Mouse (Mus musculus) embryo, embryonic 10 days (tissue): ENCODE results near the gene Fignl1.

Experiments
- DNase-seq: peaks from one replicate; pipeline ENCODE4 v3.0.0-alpha.2; 2015; ENCODE audit warnings: low spot score

Fignl1 gene

DNA sequence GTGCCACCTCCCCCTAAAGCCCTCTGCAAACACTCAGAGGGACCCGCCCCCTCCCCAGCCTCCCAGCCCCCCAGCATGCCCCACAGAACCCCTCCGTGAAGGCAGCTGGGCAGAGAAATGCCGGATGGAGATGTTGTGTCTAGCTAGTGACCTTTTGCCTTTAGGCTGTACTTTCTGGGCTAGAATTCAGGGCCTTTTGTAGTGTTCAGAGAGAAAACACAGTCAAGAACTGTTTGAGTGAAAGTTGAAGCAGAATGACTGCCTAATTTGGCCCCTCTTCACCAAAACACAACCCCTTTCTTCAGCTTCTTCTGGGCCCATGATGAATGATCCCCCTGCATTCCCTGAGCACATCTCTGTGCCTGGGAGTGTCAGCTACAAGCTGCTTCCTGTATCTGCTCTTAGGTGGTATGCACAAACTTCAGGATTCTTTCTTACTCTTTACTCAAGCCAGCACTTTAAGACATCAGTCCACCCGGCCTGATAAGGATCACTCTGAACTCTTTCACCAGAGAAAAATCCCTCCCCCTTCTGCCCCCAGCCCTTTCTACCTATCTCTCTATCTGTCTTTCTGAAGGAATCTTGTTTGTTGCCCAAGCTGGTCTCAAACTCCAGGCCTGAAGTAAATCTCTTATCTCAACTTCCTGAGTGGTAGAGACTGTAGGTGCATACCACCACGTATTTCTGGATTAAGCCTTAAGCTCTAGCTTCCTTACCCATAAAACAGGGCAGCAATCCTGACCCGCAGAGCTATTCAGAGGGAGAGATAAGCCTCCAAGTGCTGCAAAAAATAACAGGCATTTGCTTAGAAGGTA, 23.4 kb upstream of the Fignl1 start:
- DNase-seq: peak; percentile 82

DNA sequence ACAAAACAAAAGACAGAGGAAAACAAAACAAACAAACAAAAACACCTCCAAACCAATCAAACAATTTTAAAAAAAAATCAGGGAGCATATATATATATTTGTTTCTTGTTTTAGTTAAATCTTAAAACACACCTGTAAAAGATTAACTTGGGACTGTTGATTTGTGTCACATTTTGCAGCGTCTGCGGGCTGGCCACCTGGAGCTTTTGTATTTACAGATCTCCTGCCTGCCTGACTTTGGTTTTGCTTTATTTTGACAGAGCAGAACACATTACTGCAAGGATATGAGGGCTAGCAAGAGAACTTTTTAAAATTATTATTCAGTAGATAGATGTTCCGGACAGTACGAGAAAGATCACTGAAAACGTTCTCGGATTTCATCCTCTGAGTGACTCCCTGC, 22.8 kb upstream of the Fignl1 start:
- no peak for DNase-seq

DNA sequence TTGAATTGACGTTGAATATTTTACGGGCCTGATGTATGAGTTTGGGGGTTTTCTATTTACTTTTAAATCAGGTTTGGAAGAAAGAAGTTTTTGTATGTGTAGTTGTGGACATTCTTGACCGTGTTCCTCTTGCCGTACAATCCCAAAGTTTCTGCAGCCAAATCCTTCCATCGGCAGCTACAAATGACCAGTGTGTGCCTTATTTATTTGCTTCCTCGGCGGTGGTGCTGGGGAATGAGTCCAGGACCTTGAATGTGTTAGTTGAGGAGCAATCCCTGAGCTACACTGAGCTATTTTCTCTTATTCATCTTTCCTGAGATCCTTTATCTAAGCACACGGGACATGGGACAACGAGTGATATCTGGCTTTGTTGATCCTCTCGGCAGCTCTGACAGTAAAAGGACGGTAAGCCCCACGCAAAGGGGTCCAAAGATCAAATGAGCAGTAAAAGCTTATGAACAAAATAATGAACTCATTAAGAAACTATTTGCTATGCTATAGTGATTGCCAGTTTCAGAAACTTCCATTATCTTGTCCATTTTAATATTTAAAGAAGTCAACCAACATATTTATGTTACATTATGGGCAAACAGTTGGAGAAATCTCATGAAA, 22.2 kb upstream of the Fignl1 start:
- no peak for DNase-seq

DNA sequence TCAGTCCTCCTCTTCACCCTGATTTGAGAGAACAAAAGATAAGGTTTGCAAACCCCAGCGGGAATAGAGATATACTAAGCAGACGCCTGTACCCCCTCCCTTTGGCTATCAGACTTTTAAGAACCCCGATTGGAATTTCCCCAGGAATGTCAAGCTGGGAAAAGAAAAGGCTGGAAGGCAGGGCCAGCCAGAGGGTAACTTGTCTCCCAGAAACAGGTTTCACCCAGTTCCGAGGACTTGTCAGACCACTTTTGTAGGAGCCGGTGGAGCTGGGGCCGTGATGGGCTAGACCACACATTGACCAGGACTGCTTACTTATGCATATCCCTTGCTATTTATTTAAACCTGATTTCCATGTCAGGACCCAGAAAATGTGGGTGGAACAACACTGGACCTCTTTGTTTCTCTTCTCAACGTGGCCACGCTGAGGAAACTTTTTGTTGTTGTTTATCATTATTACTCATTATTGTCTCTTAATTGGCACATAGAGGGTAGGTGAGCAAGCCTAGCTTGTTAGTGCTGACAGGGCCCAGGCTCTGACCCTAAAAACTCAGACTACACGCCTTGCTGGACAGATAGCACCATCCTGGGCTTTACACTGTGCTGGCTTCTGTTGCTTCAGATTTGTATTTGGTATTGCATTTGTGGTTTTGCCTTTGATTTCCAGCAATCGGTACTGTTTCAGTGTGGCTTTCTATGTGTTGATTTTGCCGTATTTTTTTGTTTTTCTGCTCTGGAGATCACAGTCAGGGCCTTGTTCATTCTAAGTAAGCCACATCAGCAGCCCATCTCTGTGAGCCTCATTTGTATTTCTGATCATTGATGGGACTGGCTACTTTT, 20.6 kb upstream of the Fignl1 start:
- DNase-seq: peak; percentile 76

DNA sequence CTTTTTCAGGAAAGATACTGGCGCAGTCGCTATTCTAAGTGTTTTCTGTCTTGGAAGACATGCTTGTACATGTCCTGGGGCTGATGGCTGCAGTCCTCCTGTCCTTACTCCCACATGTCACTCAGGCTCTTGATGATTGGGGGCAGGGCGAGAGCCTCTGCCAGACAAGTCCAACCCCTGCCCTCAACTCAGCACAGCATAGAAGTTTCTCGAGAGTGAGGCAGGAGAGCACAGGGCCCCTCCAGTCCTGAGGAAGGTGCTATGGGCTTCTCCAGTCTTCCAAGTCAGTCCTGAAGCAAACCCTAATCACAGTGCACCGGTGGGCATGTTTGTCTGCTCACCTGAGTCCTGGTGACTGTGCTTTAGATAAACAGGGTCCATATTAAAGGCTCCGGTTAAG, 20.0 kb upstream of the Fignl1 start:
- peak; percentile 67 for DNase-seq

DNA sequence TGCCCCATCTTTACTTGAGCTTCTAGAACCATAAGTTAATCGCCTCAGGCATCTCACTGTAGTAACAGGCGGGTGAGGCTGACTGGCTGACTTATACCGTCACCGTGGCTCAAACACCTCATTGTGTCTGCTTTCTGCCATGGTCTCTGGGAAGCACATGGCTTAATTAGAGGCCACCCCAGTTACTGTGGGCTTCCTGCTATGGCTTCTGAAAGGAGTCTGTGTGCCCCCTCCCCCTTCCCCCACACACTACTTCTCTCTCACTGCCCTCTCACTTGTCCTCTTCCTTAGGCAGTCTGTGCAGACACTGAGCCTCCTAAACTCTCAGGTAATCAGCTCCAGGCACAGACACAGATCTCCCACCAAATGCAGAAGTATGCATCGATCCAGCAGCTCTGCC, 19.5 kb upstream of the Fignl1 start:
- DNase-seq: peak; percentile 69

DNA sequence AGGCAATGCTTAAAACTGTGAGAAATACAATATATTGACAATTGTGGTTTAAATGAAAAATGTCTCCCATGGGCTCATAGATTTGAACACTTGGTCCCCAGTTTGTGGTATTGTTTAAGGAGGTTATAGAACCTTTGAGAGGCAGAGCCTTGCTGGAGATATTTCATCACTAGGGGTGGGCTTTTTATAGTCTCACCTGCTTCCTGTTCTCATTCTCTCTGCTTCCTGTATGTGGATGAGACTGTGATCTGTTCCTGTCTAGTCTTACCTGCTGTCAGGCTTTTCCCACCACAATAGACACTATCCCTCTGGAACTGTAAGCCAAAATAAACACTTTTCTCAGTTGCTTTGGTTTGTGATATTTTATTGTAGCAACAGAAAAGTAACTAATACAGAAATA, 17.7 kb upstream of the Fignl1 start:
- no peak for DNase-seq

DNA sequence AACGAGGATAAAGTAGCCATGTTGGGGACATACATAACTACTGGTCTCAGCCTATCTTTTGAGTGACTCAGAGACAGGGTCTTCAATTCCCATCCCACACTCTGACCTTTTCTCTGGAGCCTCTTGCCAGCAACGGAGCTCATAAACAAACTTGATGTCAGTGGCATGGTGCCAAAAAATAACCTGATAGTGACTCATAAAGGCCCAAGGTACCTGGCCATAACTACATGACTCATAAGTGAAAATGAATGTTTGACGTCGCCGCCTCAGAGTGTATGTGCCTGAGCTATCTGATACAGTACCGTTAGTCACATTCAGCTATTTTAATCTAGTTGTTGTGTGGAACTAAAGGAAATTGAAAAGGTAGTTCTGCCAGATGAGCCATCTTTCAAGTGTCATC, 16.9 kb upstream of the Fignl1 start:
- no peak for DNase-seq

DNA sequence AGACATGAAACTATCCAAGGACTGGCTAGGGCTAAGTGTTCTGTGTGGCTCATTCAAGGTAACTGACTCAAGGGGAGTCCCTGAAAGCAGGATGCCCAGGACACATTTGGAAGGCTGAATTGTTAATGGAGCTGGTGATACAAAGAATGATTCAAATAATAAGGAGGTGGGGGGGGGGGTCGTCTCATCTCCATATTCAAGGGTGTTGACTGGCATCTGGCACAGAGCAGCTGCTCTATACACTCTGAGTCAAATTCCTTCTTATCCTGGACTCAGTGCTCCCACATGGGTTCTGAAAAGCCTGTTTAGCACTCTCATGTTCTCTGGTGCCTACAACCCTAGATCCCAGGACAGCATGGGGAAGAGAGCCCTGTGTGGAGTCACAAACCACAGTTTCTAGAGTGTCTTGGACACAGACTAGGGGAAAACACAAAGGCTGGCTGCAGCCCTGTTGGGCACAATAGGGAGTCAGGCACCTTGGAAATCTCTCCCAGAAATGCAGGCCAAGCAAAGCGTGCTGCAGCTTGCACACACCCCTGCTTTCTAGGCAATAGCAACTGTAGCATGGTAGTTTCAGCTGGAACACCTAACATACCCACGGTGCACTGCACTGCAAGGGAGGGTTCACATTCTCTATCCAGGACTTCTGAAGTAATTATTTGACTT, 16.3 kb upstream of the Fignl1 start:
- DNase-seq: no peak

DNA sequence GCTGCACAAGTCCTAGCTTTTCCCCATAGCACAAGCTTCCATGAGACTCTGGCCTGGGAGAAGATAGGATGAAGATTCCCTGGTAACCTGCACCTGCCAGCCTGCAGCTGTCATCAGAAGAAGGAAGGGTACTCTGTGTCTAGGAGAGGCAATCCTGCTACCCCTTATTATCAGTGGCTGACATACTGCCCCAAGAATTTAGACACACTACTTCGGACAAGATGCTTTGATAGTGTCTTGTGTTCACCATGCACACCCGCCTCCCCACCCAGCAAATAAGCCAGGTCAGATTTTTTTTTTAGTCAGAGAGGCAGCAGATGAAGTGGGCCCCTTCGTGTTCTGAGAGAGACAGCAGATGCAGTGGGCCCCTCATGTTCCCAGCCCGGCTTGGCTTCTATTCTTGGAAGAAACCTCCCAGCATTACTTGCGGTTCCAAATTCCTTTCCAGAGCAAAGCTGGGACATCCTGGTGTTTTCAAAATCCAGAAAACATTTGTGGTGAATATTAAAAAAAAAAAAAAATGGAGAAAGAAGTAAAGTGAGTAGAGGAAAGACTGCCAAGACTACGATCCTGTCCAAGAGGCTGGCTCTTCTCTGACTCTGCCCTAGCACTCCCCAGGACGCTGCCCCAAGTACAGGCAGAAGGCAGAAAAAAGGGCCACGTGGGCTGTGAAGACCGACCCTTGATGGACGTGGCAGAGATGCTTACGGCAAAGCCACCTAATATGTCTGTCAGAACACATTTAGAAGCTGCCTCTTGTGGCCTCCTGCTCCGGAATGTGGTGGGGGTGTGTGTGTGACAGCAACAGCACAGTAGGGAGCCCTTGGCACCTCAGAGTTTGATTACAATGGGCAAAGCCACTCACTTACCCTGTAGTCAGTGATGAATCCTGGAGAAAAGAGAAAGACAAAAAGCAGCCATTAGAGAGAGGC, 15.5 kb upstream of the Fignl1 start:
- DNase-seq: peak; percentile 63

DNA sequence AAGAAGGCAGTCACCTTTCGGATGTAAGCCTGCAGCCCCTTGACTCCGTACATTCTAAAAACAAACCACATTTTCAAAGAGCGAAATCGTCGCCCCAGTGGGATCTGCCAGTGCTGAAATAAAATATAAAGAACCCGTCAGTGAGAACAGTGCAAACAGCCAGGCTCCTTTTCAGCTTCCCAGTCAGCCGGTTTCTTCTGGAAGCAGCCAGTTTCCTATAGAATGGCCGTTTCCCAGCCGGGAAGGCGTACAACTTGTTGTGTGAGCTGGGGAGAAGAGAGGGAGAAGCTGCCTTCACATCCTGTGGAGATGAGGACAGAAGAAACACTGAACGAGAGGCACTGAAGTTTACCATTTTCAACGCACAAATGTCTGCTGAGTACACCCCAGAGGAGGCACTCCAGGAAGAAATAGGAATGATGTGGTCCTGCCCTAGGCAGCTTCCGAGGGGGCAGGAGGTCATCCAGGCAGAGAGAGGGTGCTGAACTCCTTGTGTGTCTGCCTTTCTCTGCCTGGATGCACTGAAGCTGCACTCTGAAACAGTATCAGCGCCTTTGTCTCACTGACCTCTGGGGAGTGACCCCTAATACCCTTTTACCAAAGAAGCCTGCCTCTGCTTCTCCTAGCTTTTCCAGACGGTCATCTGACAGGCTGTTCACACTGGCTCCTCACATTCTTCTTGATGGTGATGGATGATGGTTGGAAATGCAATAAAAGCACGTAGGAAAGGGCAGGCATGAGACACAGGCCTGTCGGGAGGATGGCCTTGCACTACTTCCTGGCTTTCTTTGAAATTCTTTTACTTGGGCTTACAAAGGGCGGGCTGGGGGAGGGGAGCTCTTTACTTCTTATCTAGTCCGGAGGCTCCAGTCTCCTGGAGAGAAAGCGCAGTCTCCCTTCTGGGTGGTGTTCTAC, 13.7 kb upstream of the Fignl1 start:
- peak; percentile 94 for DNase-seq

DNA sequence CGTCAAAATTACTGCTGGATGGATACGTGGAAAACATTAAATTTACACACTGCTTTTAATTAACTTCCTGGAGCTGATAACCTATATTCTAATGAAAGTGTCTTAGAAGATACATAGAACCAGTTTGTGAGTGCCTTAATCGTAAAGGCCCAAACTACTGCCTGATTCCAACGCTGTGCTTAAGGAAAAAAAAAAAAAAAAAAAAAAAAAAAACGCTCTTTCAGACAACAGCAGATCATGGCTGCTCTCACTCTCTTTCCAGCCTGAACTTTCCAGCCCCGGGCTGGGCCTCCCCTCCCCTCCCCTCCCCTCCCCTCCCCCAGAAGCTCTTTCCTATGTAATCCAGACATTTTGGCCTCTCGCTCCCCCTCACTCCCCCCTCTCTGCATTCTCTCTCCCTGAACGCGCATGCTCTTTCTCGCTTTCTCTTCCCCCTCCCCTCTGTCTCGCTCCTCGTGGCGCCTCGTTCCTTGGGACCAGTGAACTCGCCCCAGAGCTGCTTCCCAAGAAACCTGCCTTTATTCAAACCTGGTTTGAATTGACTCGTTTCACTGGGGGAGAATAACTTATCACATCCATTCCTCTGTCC, 12.7 kb upstream of the Fignl1 start:
- DNase-seq: peak; percentile 95

DNA sequence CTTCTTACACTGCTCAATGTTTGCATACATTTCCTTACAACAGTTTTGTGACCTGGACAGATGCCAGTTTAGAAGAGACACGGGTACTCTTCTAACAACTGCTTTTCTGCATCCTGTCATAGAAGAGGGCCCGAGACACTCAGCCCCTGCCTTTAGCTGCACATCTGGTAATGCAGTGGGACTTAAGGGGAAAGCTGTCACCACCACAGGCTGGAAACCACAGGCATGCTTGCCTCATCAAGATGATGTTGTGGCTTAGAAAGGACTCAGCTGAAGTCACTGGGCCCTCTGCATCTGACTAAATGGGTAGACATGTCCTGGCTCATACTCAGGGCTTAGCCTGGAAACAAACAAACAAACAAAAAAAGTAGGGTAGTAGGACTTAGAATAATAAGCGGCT, 12.0 kb upstream of the Fignl1 start:
- peak; percentile 41 for DNase-seq

DNA sequence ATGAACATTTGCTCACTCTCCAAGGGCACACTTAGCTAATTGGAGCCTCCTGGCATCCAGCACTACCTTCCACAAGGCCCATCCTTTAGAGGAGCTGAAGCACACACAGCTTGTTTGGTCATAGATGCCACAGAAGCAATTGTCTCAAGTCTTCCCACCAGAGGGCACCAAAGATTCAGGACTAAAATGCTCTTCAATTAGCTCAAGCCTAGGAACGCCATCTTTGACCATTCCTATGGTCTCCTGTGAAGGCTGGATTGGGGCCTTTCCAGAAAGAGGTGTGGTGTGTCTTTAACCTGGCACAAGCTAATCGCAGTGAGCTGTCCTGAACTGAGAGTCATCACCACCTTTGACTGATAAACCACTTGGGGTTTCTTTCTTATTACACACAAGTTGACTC, 11.5 kb upstream of the Fignl1 start:
- peak; percentile 97 for DNase-seq

DNA sequence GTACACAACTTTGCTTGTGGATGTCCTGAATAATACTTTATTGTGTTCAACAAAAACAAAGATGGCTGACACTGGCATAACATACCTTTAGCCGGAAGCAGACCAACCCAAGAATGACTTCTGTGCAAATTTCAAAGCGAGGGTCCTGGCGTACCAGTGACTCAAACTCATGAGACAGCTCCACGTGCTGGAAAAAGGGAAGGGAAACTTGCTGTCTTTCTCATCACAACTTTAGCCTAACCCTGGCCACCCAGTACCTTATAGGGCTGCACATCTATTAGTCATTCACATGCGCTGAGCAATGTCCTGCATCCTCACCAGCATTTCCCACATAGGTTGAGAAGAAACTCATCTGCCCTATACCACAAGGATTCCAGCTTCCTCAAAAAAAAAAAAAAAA, 10.4 kb upstream of the Fignl1 start:
- DNase-seq: no peak

DNA sequence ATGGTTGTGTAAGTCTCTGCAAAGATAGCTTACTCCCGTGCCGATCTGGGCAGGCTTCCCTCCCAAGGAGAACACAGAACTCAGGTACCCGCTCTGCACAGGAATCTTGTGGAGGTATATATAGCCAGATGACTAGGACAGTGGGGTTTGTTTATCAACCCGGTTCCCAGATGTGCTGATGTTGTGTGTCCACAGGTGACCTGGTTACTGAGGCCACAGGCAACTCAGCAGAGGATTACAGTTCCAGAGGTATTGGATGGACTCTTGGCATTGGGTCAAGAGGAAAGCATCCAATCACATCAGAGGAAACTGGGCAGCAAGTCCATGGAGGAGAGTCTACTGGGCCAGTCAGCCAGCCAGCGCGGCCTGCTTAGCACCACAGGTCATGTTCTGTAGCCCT, 10.0 kb upstream of the Fignl1 start:
- DNase-seq: no peak

DNA sequence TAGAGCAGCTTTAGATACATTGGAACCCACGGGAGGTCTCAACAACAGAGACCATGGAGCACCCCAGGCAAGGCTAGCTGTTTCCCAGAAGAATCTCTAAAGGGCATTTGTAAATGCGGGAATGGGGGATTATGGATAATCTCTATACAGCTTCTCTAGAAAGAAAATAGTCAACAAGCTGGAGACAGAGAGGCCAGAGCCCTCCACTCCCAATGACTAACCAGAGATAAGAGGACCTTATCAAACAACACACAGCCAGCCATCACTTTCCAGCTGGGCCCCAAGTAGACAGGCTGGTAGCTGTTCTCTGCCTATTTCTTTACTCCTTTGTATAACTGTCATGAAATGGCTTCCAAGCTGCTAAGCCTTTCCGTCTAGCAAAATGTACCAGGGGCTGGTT, 7.0 kb upstream of the Fignl1 start:
- DNase-seq: no peak

DNA sequence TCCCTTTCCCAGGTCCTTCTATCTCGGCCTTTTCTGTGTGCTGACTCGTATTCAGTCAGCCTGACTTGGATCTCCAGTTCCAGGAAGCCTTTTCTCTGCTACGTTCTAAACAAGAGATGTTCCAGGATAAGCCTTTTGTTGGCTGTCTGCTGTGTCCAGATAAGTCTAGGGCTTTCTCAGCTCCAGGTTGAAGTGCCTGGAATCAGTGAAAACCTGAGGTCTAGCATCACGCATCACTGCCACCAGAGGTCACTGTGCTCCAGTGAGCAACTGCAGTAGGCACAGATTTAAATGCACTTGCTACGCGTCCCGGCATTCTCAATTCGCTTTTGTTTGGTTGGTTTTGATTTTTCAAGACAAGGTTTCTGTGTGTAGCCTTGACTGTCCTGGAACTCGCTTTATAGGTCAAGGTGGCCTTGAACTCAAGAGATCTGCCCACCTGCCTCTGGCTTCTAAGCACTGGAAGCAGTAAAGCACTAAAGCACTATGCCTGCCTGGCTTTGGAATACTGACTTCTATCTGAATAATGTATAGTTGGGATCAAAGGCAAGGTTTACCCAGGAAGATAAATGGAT, 3.2 kb upstream of the Fignl1 start:
- peak; percentile 95 for DNase-seq

DNA sequence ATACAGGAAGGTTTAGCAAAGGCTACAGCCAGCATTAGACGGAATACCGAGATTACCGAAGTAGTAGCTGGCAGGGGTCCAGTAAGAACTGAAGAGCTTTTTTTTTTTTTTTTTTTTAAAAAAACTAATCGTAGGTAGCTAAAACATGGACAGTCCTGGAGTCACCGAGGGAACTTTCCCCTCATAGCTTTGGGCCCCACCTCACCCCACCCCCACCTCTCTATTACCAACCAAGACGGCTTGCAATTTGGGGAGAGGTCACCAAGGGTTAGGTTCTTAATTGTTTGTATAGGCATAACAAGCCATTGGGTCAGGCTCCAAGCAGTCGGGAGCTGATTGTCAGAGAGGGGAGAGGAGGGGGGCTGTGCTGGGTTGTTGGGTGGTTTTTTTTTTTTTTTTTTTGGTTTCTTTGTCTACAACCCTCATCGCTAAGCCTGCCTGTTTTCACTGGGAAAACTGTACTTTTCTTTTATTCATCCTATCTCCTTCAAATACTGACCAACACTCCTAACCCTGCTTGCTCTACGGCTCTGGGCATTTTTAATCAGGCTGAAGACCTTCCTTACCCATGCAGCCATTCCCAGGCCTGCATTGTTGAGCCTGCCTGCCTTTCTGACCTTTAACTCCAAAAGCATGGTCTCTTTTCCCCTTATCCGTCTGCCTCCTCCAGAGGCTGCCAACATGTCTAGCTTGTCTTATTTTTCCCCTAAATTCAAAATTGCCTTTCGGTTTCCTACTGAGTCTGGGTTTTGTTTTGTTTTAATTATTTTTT, 828 bp upstream of the Fignl1 start:
- DNase-seq: peak; percentile 90
